Mouse (Mus musculus) heart, embryonic 16.5 days (tissue): ENCODE measurements around the gene Klk4. TPM values are rescaled to one million over a fixed set of nuclear protein-coding genes. Genes with fewer than 3 reads are reported as not detected.

Experiments used
- ATAC-seq: fragments of 200-750 bp; cut with Nextera tagmentation; replicated peaks from 2 replicates; pipeline ENCODE4 v1.8.0; 2017; ENCODE audit warnings: moderate number of reproducible peaks; ENCODE audit not compliant: insufficient read depth, low FRiP score; ENCODE audit errors: extremely low read depth
- H3K27ac ChIP-seq: fragments of 300-500 bp; sonication (generic); 2 replicates; pipeline ENCODE4 v1.5.1; 2014; ENCODE audit warnings: mild to moderate bottlenecking, low read length, control low read depth, moderate library complexity
- H3K27me3 ChIP-seq: fragments of 300-500 bp; sonication (generic); 2 replicates; pipeline ENCODE4 v1.6.1; 2014; ENCODE audit warnings: low read length, mixed read lengths; ENCODE audit not compliant: control insufficient read depth, insufficient read depth
- H3K36me3 ChIP-seq: fragments of 300-500 bp; sonication (generic); 2 replicates; pipeline ENCODE4 v1.6.1; 2014; ENCODE audit not compliant: control insufficient read depth, insufficient read depth
- H3K4me1 ChIP-seq: fragments of 300-500 bp; sonication (generic); 2 replicates; pipeline ENCODE4 v1.6.1; 2014; ENCODE audit warnings: low read length, mixed read lengths; ENCODE audit not compliant: control insufficient read depth, insufficient read depth
- H3K4me2 ChIP-seq: fragments of 300-500 bp; sonication (generic); 2 replicates; pipeline ENCODE4 v1.6.1; 2014; ENCODE audit warnings: low read depth, mild to moderate bottlenecking, control low read depth, low read length
- H3K4me3 ChIP-seq: fragments of 300-500 bp; sonication (generic); 2 replicates; pipeline ENCODE4 v1.5.1; 2014; ENCODE audit warnings: mild to moderate bottlenecking, control low read depth, low read length
- H3K9ac ChIP-seq: fragments of 300-500 bp; sonication (generic); 2 replicates; pipeline ENCODE4 v1.6.1; 2014; ENCODE audit warnings: low read length, control low read depth
- H3K9me3 ChIP-seq: fragments of 300-500 bp; sonication (generic); replicated peaks from 2 replicates; pipeline ENCODE4 v1.6.1; 2016; ENCODE audit warnings: low read length; ENCODE audit not compliant: control insufficient read depth
- WGBS: fragments of 180-500 bp; shearing (Covaris S2); extraction: QIAGEN DNeasy Blood & Tissue Kit; methylation state at CpG from one replicate; pipeline ENCODE4 v1.1.7; 2014; 5-methylcytosine and 5-hydroxymethylcytosine counted together
- polyA plus RNA-seq: library from polyadenylated mRNA; unstranded; fragments of >200 nt; fragmentation: Nextera tagmentation; extraction: Ambion mirVana; gene quantifications from 2 replicates; pipeline ENCODE4 v1.2.1, GENCODE M21; 2015

Gene Klk4
- 0.11 and 0.15 TPM in 2 replicates for polyA plus RNA-seq

- Histone ChIP-seq H3K9ac (no peak within 1 kb of the TSS), H3K9me3 (peaks cover 3% of the 10 kb centered on the region; the same call in 1 of the 2 replicates), H3K4me3 (no peak within 1 kb of the TSS), H3K27me3 (peaks cover 11% of the 10 kb centered on the region), H3K36me3 (no peaks in the 10 kb centered on the region), H3K4me1 (no peaks in the 10 kb centered on the region), H3K4me2 (no peak within 1 kb of the TSS), H3K27ac (no peak within 1 kb of the TSS)
- no peak for ATAC-seq
- WGBS: 9% methylated on average over 3 of the region's 3 CpGs
These were observed at the start of gene Klk4 for GRCm38 (mm10) chr7:43880912-43881311. Gene Klk4 (plus strand): TSS chr7:43881160.

DNA sequence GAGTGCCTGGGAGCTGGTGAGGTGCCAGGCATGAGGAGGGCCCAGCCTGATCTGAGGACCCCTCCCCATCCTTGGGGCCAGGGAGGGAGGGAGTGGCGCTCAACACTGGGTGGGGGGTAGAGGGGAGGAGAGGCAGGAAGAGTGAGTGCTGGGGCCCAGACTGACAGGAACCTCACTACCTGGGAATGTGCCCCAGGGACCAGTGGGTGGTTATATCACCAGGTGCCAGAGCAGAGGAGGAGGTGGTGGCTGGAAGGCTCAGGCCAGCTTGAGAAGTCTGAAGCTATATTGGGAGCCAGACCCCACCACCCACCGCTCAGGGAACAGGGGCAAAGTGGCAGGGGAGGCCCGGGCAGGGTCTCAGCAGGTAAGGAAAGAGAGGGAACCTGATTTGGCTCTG lies 39.3 kb upstream of the Klk4 start, which contains the start of gene Klk5:
Klk5 (plus strand) TSS at position 271 of the 400 bp plus-strand sequence.
- no peaks in the 10 kb centered on the region for H3K9me3 ChIP-seq
- no peaks in the 10 kb centered on the region for H3K4me1 ChIP-seq
- no peak for ATAC-seq
- H3K9ac ChIP-seq: no peak within 1 kb of the TSS
- no peak within 1 kb of the TSS for H3K27ac ChIP-seq
- no peak within 1 kb of the TSS for H3K4me2 ChIP-seq
- no peak within 1 kb of the TSS for H3K4me3 ChIP-seq
- H3K27me3 ChIP-seq: no peaks in the 10 kb centered on the region
- 47% methylated on average over 3 of the region's 3 CpGs for WGBS
- H3K36me3 ChIP-seq: no peaks in the 10 kb centered on the region

- WGBS: 81% methylated on average over 4 of the region's 4 CpGs
- no peaks in the 10 kb centered on the region for H3K4me1 ChIP-seq
- ATAC-seq: no peak
These were observed 37.2 kb upstream of the Klk4 start for GRCm38 (mm10) chr7:43843801-43844200.

GRCm38 (mm10) chr7:43851616-43852015 lies 29.3 kb upstream of the Klk4 start:
- H3K4me3 ChIP-seq: no peak overlapping the region
- H3K27me3 ChIP-seq: no peaks in the 10 kb centered on the region
- H3K9ac ChIP-seq: no peak overlapping the region
- no peak overlapping the region for H3K27ac ChIP-seq
- H3K9me3 ChIP-seq: peaks cover 3% of the 10 kb centered on the region; the same call in 1 of the 2 replicates
- H3K4me1 ChIP-seq: no peaks in the 10 kb centered on the region
- H3K36me3 ChIP-seq: no peaks in the 10 kb centered on the region
- WGBS: 77% methylated on average over 6 of the region's 6 CpGs
- no peak overlapping the region for H3K4me2 ChIP-seq
- ATAC-seq: no peak

More at GRCm38 (mm10) chr7:43843801-43844200, 37.2 kb upstream of the Klk4 start:
- no peak overlapping the region for H3K9ac ChIP-seq
- H3K4me3 ChIP-seq: no peak overlapping the region
- H3K4me2 ChIP-seq: no peak overlapping the region
- H3K9me3 ChIP-seq: no peaks in the 10 kb centered on the region
- H3K27ac ChIP-seq: no peak overlapping the region
- no peaks in the 10 kb centered on the region for H3K27me3 ChIP-seq
- H3K36me3 ChIP-seq: no peaks in the 10 kb centered on the region

DNA sequence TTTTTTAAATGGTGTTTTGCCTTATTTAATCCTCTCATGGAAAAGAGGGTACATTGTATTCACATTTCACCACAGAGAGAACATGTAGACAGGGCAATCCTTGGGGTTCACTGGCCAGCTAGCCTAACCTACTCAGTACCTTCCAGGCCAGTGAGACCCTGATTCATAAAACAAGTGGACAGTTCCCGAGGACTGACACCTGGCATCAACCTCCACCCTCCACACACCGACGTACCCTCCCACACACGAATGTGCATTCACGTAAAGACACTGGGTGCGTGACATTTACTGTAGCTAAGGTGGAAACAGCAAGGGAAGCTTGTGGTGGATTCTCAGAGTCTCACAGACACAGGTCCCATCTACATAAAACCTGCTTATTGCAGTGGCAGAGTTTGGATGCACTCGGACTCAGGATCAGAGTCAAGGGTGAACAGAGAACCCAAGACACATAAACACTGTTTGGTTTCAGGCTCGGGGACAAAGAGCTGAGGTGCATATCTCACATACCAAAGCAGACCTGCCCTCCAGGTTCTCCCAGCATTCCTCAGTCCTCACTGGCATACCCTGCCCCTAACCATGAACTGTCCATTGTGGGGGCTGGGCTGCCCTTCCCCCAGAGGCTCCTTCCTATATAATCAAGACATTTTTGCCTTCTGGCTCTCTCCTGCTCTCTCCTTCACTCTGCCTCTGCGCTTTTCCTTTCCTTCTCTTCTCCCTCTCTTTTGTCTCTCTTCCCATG lies 26.1 kb upstream of the Klk4 start:
- WGBS: 64% methylated on average over 9 of the region's 9 CpGs
- no peak for ATAC-seq

GRCm38 (mm10) chr7:43855709-43856108 lies 25.3 kb upstream of the Klk4 start:
- no peak for ATAC-seq
- Histone ChIP-seq H3K9me3 (peaks cover 3% of the 10 kb centered on the region; the same call in 1 of the 2 replicates), H3K36me3 (no peaks in the 10 kb centered on the region), H3K27ac (no peak overlapping the region), H3K27me3 (no peaks in the 10 kb centered on the region), H3K4me1 (no peaks in the 10 kb centered on the region), H3K4me2 (no peak overlapping the region), H3K4me3 (no peak overlapping the region), H3K9ac (no peak overlapping the region)
- WGBS: 42% methylated on average over 3 of the region's 3 CpGs

More for the DNA sequence above, 26.1 kb upstream of the Klk4 start:
- Histone ChIP-seq H3K9ac (no peak overlapping the region), H3K4me1 (no peaks in the 10 kb centered on the region), H3K27me3 (no peaks in the 10 kb centered on the region), H3K4me2 (no peak overlapping the region), H3K36me3 (no peaks in the 10 kb centered on the region), H3K9me3 (peaks cover 3% of the 10 kb centered on the region; the same call in 1 of the 2 replicates), H3K27ac (no peak overlapping the region), H3K4me3 (no peak overlapping the region)

DNA sequence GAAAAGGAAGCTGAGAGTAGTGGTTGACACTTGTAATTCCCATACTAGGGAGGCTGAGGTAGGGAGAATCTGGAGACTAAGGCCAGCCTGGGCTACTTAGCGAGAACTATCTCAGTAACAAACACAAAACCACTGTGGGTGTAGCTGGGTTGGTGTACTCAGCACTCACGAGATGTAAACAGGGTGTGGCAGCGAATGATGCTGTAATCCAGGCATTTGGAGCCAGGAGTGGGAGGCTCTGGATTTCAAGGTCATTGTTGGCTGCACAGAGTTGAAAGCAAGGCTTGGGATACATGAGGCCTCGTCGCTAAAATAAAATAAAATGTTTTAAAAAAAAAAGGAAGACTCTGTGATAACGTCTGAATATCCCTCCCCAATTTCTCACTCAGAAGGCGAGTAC lies 24.7 kb upstream of the Klk4 start:
- Histone ChIP-seq H3K4me2 (no peak overlapping the region), H3K27ac (no peak overlapping the region), H3K9ac (no peak overlapping the region), H3K4me1 (no peaks in the 10 kb centered on the region), H3K27me3 (no peaks in the 10 kb centered on the region), H3K36me3 (no peaks in the 10 kb centered on the region), H3K4me3 (no peak overlapping the region), H3K9me3 (peaks cover 3% of the 10 kb centered on the region; the same call in 1 of the 2 replicates)
- WGBS: 70% methylated on average over 7 of the region's 7 CpGs
- no peak for ATAC-seq

- H3K36me3 ChIP-seq: no peaks in the 10 kb centered on the region
- no peak overlapping the region for H3K9ac ChIP-seq
- ATAC-seq: no peak
- H3K4me1 ChIP-seq: no peaks in the 10 kb centered on the region
- 85% methylated on average over 12 of the region's 12 CpGs for WGBS
- no peak overlapping the region for H3K4me3 ChIP-seq
- no peaks in the 10 kb centered on the region for H3K9me3 ChIP-seq
- no peak overlapping the region for H3K4me2 ChIP-seq
- H3K27me3 ChIP-seq: no peaks in the 10 kb centered on the region
- H3K27ac ChIP-seq: no peak overlapping the region
These were observed 23.5 kb upstream of the Klk4 start for GRCm38 (mm10) chr7:43857501-43857900.

- 80% methylated on average over 8 of the region's 8 CpGs for WGBS
- H3K4me3 ChIP-seq: no peak overlapping the region
- H3K36me3 ChIP-seq: no peaks in the 10 kb centered on the region
- H3K27ac ChIP-seq: no peak overlapping the region
- H3K27me3 ChIP-seq: no peaks in the 10 kb centered on the region
- no peaks in the 10 kb centered on the region for H3K4me1 ChIP-seq
- no peaks in the 10 kb centered on the region for H3K9me3 ChIP-seq
- H3K4me2 ChIP-seq: no peak overlapping the region
- ATAC-seq: no peak
- H3K9ac ChIP-seq: no peak overlapping the region
These were observed 20.5 kb upstream of the Klk4 start for GRCm38 (mm10) chr7:43860411-43860810.
